Mouse (Mus musculus) heart, embryonic 10.5 days (tissue): ENCODE measurements around the gene Dqx1. TPM values are rescaled to one million over a fixed set of nuclear protein-coding genes. Genes with fewer than 3 reads are reported as not detected.

Experiments used
- DNase-seq: peaks from one replicate; pipeline ENCODE4 v3.0.0-alpha.2; 2017; ENCODE audit warnings: low spot score
- H3K27ac ChIP-seq: fragments of 300-500 bp; sonication (generic); 2 replicates; pipeline ENCODE4 v1.5.1; 2016; ENCODE audit warnings: mild to moderate bottlenecking
- H3K27me3 ChIP-seq: fragments of 300-500 bp; sonication (generic); 2 replicates; pipeline ENCODE4 v1.6.1; 2016; ENCODE audit warnings: mild to moderate bottlenecking; ENCODE audit not compliant: poor library complexity, insufficient read depth, severe bottlenecking
- H3K36me3 ChIP-seq: fragments of 300-500 bp; sonication (generic); 2 replicates; pipeline ENCODE4 v1.6.1; 2016; ENCODE audit warnings: mild to moderate bottlenecking, moderate library complexity
- H3K4me1 ChIP-seq: fragments of 300-500 bp; sonication (generic); 2 replicates; pipeline ENCODE4 v1.6.1; 2016; ENCODE audit warnings: mild to moderate bottlenecking
- H3K4me3 ChIP-seq: fragments of 300-500 bp; sonication (generic); 2 replicates; pipeline ENCODE4 v1.5.1; 2016; ENCODE audit warnings: mild to moderate bottlenecking, moderate library complexity
- H3K9me3 ChIP-seq: fragments of 300-500 bp; sonication (generic); 2 replicates; pipeline ENCODE4 v1.6.1; 2016; ENCODE audit warnings: mild to moderate bottlenecking, moderate library complexity
- WGBS: fragments of 180-500 bp; shearing (Covaris S2); methylation state at CpG from one replicate; pipeline ENCODE4 v1.1.7; 2016; 5-methylcytosine and 5-hydroxymethylcytosine counted together
- polyA plus RNA-seq: library from polyadenylated mRNA; unstranded; fragments of >200 nt; fragmentation: Nextera tagmentation; extraction: Ambion mirVana; gene quantifications from 2 replicates; pipeline ENCODE4 v1.2.1, GENCODE M21; 2016

Gene Dqx1
- polyA plus RNA-seq, 1 experiment from 2014 or later, result 1.5 TPM

- 30% methylated on average over 6 of the region's 6 CpGs for WGBS
- no peaks in the 10 kb centered on the region for H3K36me3 ChIP-seq
Observed at GRCm38 (mm10) chr6:83066441-83066840, 8.8 kb downstream of the Dqx1 start.

DNA sequence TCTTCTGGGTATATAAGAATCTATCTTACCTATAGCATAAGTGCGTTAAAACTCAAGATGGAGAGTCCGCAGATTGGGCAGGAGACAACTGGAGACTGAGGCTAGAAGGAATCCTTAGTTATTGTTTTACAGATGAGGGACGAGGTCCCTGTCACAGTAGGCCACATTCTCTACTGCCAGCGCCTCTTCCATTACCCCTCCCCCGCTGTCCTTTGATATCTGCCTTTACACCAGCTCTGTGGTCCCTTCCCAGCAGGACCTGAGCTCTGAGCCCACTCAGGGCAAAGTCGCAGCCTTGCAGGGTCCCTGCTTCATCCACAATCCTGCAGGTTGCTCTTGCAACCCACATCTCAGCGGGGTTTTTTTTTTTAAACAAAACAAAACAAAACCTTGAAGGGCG lies 10.6 kb downstream of the Dqx1 start:
- H3K27ac ChIP-seq, result no peak overlapping the region
- H3K36me3 ChIP-seq, result no peaks in the 10 kb centered on the region
- peaks cover 100% of the 10 kb centered on the region for H3K27me3 ChIP-seq
- no peaks in the 10 kb centered on the region for H3K9me3 ChIP-seq
- WGBS, result 3% methylated on average over 8 of the region's 8 CpGs
- H3K4me3 ChIP-seq, result peak overlapping the region; percentile 48
- H3K4me1 ChIP-seq, result peaks cover 30% of the 10 kb centered on the region
- no peak for DNase-seq

More at GRCm38 (mm10) chr6:83066441-83066840, 8.8 kb downstream of the Dqx1 start:
- Histone ChIP-seq H3K4me1 (peaks cover 28% of the 10 kb centered on the region), H3K9me3 (no peaks in the 10 kb centered on the region), H3K4me3 (no peak overlapping the region), H3K27me3 (peaks cover 100% of the 10 kb centered on the region), H3K27ac (no peak overlapping the region)
- DNase-seq, result no peak

DNA sequence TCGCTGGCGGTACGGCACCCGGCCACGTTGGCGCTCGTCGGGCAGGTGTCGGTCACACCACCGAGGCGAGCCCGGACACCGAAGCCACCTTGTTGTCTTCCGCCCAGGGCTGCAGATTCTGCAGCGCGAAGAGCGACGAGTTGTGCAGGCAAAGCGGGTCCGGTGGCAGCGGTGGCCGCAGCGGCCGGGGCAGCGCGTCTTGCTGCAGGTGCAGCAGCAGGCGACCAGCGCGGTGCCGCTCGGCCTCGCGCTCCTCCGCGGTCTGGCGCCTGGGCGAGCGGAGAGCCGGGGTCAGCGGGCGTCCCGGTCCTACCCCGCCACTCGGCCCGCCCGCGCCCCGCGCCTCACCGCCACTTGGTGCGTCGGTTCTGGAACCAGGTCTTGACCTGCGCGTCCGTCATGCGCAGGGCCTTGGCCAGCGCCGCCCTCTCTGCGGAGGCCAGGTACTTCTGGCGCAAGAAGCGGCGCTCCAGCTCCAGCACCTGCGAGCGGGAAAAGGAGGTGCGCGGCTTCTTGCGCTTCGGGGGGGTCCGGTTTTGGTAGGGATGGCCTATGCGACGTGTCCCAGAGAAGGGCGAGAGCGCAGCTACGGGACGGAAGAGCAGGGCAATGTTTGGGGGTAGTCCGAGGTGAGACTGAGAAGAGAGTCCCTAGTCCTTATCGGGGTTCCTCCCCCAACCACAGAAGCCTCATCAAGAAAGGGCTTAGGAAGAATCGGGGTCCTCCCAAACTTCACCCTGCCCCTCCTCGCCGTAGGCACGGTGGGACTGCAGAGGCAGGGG lies 11.3 kb downstream of the Dqx1 start:
- WGBS, result 1% methylated on average over 81 of the region's 81 CpGs
- peaks cover 100% of the 10 kb centered on the region for H3K27me3 ChIP-seq
- H3K36me3 ChIP-seq, result no peaks in the 10 kb centered on the region
- no peak for DNase-seq
- H3K4me3 ChIP-seq, result peak overlapping the region; percentile 49
- H3K27ac ChIP-seq, result no peak overlapping the region
- H3K4me1 ChIP-seq, result peaks cover 30% of the 10 kb centered on the region
- H3K9me3 ChIP-seq, result no peaks in the 10 kb centered on the region

DNA sequence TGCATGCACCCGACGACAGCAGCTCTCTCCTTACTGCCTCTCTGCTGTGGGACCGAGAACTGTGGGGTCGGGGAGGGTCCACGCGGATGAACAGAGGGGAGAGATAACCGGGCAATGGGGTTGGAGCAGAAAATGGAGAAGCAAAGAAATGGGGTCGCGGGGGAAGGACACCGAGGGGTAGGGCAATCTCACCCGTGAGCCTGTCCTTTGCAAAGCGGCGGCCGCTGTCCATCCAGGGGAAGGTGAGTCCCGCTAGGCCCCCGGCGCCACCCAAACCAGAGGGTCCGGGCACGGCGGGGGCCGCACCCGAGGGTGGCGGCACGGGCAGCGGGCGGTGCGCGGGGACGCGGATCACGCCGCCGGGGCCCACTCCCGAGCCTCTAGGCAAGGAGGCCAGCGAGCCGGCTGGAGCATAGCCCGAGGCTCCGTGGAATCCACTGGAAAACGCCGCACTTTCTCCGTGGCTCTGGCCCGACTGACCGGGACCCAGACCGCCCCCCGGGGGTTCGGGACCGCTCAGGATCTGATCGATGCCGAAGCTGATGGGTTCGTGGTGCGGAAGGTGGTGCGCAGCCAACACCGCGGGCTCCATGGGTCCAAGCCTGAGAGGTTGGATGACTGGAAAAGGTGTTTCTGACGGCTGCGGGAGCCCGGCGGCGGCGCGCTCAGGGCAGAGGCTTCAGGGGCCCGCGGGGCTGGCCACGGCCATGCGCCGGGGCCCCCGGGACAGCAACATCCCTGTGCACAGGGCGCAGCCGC lies 12.0 kb downstream of the Dqx1 start:
- Histone ChIP-seq H3K9me3 (no peaks in the 10 kb centered on the region), H3K27ac (no peak overlapping the region), H3K4me1 (peaks cover 30% of the 10 kb centered on the region), H3K4me3 (peak overlapping the region; percentile 49), H3K36me3 (no peaks in the 10 kb centered on the region), H3K27me3 (peaks cover 100% of the 10 kb centered on the region)
- DNase-seq, result no peak
- 3% methylated on average over 69 of the region's 69 CpGs for WGBS

DNA sequence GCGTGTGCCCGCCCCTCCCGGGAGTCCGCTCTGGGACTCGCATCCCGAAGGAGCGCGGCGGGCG lies 12.4 kb downstream of the Dqx1 start, which contains the start of gene Tlx2:
Gene Tlx2, minus strand, starts transcription at position 47 of the 64 bp plus-strand sequence.
- Histone ChIP-seq H3K9me3 (no peaks in the 10 kb centered on the region), H3K36me3 (no peaks in the 10 kb centered on the region), H3K4me1 (peaks cover 30% of the 10 kb centered on the region), H3K4me3 (peak within 1 kb of the TSS; percentile 49), H3K27ac (no peak within 1 kb of the TSS), H3K27me3 (peaks cover 100% of the 10 kb centered on the region)
- no peak for DNase-seq
- WGBS, result 2% methylated on average over 10 of the region's 10 CpGs

- peak overlapping the region; percentile 49 for H3K4me3 ChIP-seq
- H3K27ac ChIP-seq, result no peak overlapping the region
- no peaks in the 10 kb centered on the region for H3K36me3 ChIP-seq
- no peak for DNase-seq
- H3K9me3 ChIP-seq, result no peaks in the 10 kb centered on the region
- H3K27me3 ChIP-seq, result peaks cover 100% of the 10 kb centered on the region
- H3K4me1 ChIP-seq, result peaks cover 30% of the 10 kb centered on the region
- WGBS, result under 1% methylated on average over 56 of the region's 58 CpGs
Observed at GRCm38 (mm10) chr6:83070311-83071219, 12.9 kb downstream of the Dqx1 start.

DNA sequence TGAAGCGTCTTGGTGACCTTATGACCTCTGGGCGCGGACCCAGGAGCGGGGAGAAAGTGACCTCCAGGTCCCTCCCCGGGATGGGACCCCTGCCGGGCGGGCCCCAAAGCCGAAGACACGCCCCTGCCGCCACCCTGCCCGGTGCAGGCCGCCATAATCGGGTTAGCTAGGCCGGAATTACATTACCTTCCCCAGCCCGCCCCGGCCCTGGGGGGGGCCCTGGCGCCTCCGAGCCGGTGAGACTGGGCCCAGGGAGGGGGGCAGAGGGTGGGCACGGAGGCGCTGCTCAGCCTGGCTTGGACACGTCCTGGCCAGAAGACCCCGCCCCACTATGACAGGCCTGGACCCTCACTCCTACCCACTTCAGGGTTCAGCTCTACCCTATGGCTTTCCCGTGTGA lies 13.6 kb downstream of the Dqx1 start:
- H3K4me1 ChIP-seq, result peaks cover 30% of the 10 kb centered on the region
- DNase-seq, result no peak
- WGBS, result under 1% methylated on average over 22 of the region's 24 CpGs
- H3K27ac ChIP-seq, result no peak overlapping the region
- peaks cover 100% of the 10 kb centered on the region for H3K27me3 ChIP-seq
- no peaks in the 10 kb centered on the region for H3K9me3 ChIP-seq
- no peaks in the 10 kb centered on the region for H3K36me3 ChIP-seq
- peak overlapping the region; percentile 36 for H3K4me3 ChIP-seq

- WGBS, result 17% methylated on average over 2 of the region's 2 CpGs
Observed at GRCm38 (mm10) chr6:83074979-83075378, 17.3 kb downstream of the Dqx1 start.

GRCm38 (mm10) chr6:83077630-83078323 lies 20.1 kb downstream of the Dqx1 start, which contains the start of gene Pcgf1:
Pcgf1 (plus strand) TSS chr6:83077869.
- Histone ChIP-seq H3K27ac (peak within 1 kb of the TSS; percentile 95), H3K36me3 (peaks cover 29% of the 10 kb centered on the region), H3K9me3 (no peaks in the 10 kb centered on the region), H3K4me1 (peaks cover 13% of the 10 kb centered on the region), H3K27me3 (peaks cover 73% of the 10 kb centered on the region), H3K4me3 (peak within 1 kb of the TSS; percentile 87)
- under 1% methylated on average over 54 of the region's 54 CpGs for WGBS
- no peak for DNase-seq

More at GRCm38 (mm10) chr6:83074979-83075378, 17.3 kb downstream of the Dqx1 start:
- Histone ChIP-seq H3K27me3 (peaks cover 74% of the 10 kb centered on the region), H3K4me3 (no peak overlapping the region), H3K36me3 (peaks cover 2% of the 10 kb centered on the region), H3K27ac (no peak overlapping the region), H3K9me3 (no peaks in the 10 kb centered on the region), H3K4me1 (peaks cover 29% of the 10 kb centered on the region)
- DNase-seq, result no peak

DNA sequence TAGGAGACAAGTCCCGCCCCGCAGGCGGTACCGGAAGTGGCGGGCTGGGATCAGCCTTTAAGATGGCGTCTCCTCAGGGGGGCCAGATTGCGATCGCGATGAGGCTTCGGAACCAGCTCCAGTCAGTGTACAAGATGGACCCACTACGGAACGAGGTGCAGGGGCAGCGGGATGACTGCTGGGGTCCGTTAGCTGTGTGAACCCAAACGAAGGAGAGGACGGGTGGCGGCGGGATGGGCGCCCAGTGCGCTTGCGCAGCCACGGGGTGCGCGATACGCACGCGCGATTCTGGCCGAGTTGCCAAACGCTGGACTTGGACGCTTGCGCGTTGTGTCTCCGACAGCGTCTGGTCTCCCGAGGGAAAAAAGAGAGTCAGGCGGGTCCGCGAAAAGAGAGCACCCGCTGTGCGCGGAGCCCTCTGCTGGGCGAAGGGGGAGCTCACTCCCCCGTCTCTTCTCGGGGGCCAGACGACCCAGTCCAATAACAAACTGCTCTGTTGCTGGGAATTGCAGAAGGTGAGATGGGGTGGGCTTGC lies 20.7 kb downstream of the Dqx1 start:
- peaks cover 13% of the 10 kb centered on the region for H3K4me1 ChIP-seq
- peaks cover 73% of the 10 kb centered on the region for H3K27me3 ChIP-seq
- DNase-seq, result peak; percentile 99
- peaks cover 29% of the 10 kb centered on the region for H3K36me3 ChIP-seq
- H3K27ac ChIP-seq, result peak overlapping the region; percentile 95
- under 1% methylated on average over 46 of the region's 46 CpGs for WGBS
- H3K4me3 ChIP-seq, result peak overlapping the region; percentile 87
- no peaks in the 10 kb centered on the region for H3K9me3 ChIP-seq

DNA sequence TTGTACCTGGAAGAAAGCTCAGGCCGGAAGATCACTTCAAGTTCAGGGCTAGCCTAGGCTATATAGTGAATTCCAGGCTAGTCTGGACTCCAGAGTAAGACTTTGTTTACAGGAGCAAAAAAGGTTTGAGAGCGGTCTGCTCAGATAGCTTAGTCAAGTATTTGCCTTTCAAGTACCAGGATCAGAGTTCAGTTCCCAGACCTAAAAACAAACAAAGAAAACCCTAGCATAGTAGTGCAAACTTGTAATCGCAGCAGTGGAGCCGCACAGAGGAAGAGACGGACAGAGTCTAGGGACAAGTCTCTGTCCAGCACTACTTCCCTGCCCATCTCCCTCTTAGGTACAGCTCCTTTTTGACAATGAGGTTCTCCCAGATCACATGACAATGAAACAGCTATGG lies 22.6 kb downstream of the Dqx1 start:
- Histone ChIP-seq H3K27ac (no peak overlapping the region), H3K4me3 (no peak overlapping the region), H3K9me3 (no peaks in the 10 kb centered on the region), H3K4me1 (peaks cover 13% of the 10 kb centered on the region), H3K27me3 (peaks cover 73% of the 10 kb centered on the region), H3K36me3 (peaks cover 29% of the 10 kb centered on the region)
- 93% methylated on average over 5 of the region's 5 CpGs for WGBS
- no peak for DNase-seq

DNA sequence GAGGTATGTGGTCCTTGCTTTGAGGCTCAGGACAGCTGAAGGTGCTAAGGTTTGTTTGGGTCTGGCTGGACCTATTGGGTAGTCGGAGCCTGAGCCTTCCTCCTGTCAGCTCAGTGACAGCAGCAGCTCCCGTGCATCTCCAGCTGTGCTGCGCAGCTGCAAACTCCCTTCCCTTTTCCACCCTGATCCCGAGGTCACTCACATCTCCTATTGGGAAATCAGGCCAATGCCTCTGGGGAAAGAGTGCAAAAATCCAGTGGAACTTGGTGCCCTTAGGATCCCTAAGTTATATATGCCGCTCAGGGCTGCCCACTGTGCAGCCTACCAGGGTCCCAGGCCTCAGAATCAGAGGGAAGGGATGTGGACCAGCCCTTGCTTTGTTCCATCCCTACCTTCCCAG lies 25.9 kb downstream of the Dqx1 start:
- H3K4me1 ChIP-seq, result peaks cover 39% of the 10 kb centered on the region
- H3K27me3 ChIP-seq, result peaks cover 85% of the 10 kb centered on the region
- no peaks in the 10 kb centered on the region for H3K9me3 ChIP-seq
- peaks cover 29% of the 10 kb centered on the region for H3K36me3 ChIP-seq
- no peak for DNase-seq
- WGBS, result 11% methylated on average over 5 of the region's 5 CpGs
- H3K27ac ChIP-seq, result no peak overlapping the region
- no peak overlapping the region for H3K4me3 ChIP-seq
